Comparison of ENCODE assay signal across 8 mouse cellular contexts in genomic region chr12:11456213-11456612, GRCm38 (mm10). TPM values are rescaled to one million over a fixed set of nuclear protein-coding genes. Genes with fewer than 3 reads are reported as not detected.
DNase-seq lines count a peak whose midpoint lies in the region; ATAC-seq and TF ChIP-seq lines count a peak whose summit lies in the region.

No protein-coding gene starts in this region.

- no peak overlapping the region for H3K27ac ChIP-seq in cerebellum, adult 2 months (ENCODE audit: insufficient read depth, low read length)
- no peak overlapping the region for H3K27ac ChIP-seq in neural tube, embryonic 11.5 days (ENCODE audit: low read depth, low read length)
- H3K27ac ChIP-seq in liver, embryonic 11.5 days (ENCODE audit: low read depth, low read length): no peak overlapping the region

- no peak for TF ChIP-seq POLR2A in cerebellum, adult 2 months (IDR thresholded peaks at IDR 0.05; ENCODE audit: borderline replicate concordance, insufficient read depth, low read length)

- no peaks in the 10 kb centered on the region for H3K36me3 ChIP-seq in neural tube, embryonic 11.5 days (ENCODE audit: control insufficient read depth, insufficient read depth, low read length)
- H3K36me3 ChIP-seq in liver, embryonic 11.5 days (ENCODE audit: control insufficient read depth, insufficient read depth, low read length): no peaks in the 10 kb centered on the region

- DNase-seq in cerebellum, adult 2 months: no peak
- DNase-seq in cerebellum, adult 18-20 months: no peak
- DNase-seq in neural tube, embryonic 11.5 days (ENCODE audit: low spot score): no peak
- no peak for DNase-seq in neural tube, embryonic 10.5 days (ENCODE audit: extremely low spot score, low spot score)
- DNase-seq in liver, embryonic 11.5 days (ENCODE audit: low spot score): no peak
- DNase-seq in urinary bladder, postnatal 25 days (ENCODE audit: low spot score): no peak
- DNase-seq in cerebellum, adult 9-10 months: no peak
- no peak for DNase-seq in layer of hippocampus, adult 8-10 months (ENCODE audit: low spot score in 2 of 2)

- no peaks in the 10 kb centered on the region for H3K9me3 ChIP-seq in neural tube, embryonic 11.5 days (ENCODE audit: control insufficient read depth, low read length)
- no peaks in the 10 kb centered on the region for H3K9me3 ChIP-seq in liver, embryonic 11.5 days (ENCODE audit: control insufficient read depth, low read length)

- H3K4me2 ChIP-seq in neural tube, embryonic 11.5 days (ENCODE audit: low read depth): peak overlapping the region; percentile 84
- H3K4me2 ChIP-seq in liver, embryonic 11.5 days: peak overlapping the region; percentile 82

- no peaks in the 10 kb centered on the region for H3K4me1 ChIP-seq in cerebellum, adult 2 months (ENCODE audit: control insufficient read depth, insufficient read depth, low read length)
- H3K4me1 ChIP-seq in neural tube, embryonic 11.5 days (ENCODE audit: control insufficient read depth, insufficient read depth, low read length): no peaks in the 10 kb centered on the region
- H3K4me1 ChIP-seq in liver, embryonic 11.5 days (replicated peaks; ENCODE audit: control insufficient read depth, insufficient read depth, low read length): peaks cover 4% of the 10 kb centered on the region; the same call in 1 of the 2 replicates

- H3K27me3 ChIP-seq in cerebellum, adult 2 months (ENCODE audit: control insufficient read depth, insufficient read depth, low read length): no peaks in the 10 kb centered on the region
- H3K27me3 ChIP-seq in neural tube, embryonic 11.5 days (ENCODE audit: control insufficient read depth, insufficient read depth, low read length): no peaks in the 10 kb centered on the region
- no peaks in the 10 kb centered on the region; the same call in 1 of the 2 replicates for H3K27me3 ChIP-seq in liver, embryonic 11.5 days (replicated peaks; ENCODE audit: control insufficient read depth, insufficient read depth, low read length)

- TF ChIP-seq CTCF in cerebellum, adult 2 months (IDR thresholded peaks at IDR 0.05; ENCODE audit: borderline replicate concordance, insufficient read depth, low read depth, low read length): no peak

- no peak; the same call in 1 of the 2 replicates for ATAC-seq in neural tube, embryonic 11.5 days (ENCODE audit: insufficient read depth, low FRiP score, low TSS enrichment)
- ATAC-seq in liver, embryonic 11.5 days (replicated peaks; ENCODE audit: low FRiP score): peak; percentile 37

- H3K9ac ChIP-seq in neural tube, embryonic 11.5 days (ENCODE audit: low read length): peak overlapping the region; percentile 69
- H3K9ac ChIP-seq in liver, embryonic 11.5 days (ENCODE audit: low read depth, low read length): no peak overlapping the region

- peak overlapping the region; percentile 84 for H3K4me3 ChIP-seq in cerebellum, adult 2 months (replicated peaks; ENCODE audit: insufficient read depth, low read depth, low read length)
- peak overlapping the region; percentile 48 for H3K4me3 ChIP-seq in neural tube, embryonic 11.5 days (ENCODE audit: low read depth, low read length)
- peak overlapping the region; percentile 51 for H3K4me3 ChIP-seq in liver, embryonic 11.5 days (ENCODE audit: low read depth, low read length)

- 6% methylated on average over 11 of the region's 11 CpGs for WGBS in cerebellum, adult 2 months
- 5% methylated on average over 11 of the region's 11 CpGs for WGBS in neural tube, embryonic 11.5 days
- 3% methylated on average over 11 of the region's 11 CpGs for WGBS in liver, embryonic 11.5 days

RNA-seq across cellular contexts. Expression of gene Rad51ap2, which starts 0.3 kb away (rescaled TPM):
- polyA plus RNA-seq in cerebellum, adult 2 months (2012; rRNA removed): 0.11 and 0.13 TPM in 2 replicates
- polyA plus RNA-seq in neural tube, embryonic 11.5 days (2014; fragmentation: Nextera tagmentation; extraction: Ambion mirVana): 0.37 and 0.59 TPM in 2 replicates
- 0.16 and 0.23 TPM in 2 replicates for polyA plus RNA-seq in liver, embryonic 11.5 days (2014; fragmentation: Nextera tagmentation; extraction: Ambion mirVana)
- 1 to 10 TPM in 2 of 4 experiments, under 1 TPM in 2; 0.35 to 1.6 (median 1.2) TPM for total RNA-seq in layer of hippocampus, adult 8-10 months (2022)

RNA-seq across cellular contexts. Expression of gene Vsnl1, which starts 19.8 kb away (rescaled TPM):
- 510 and 543 TPM in 2 replicates for polyA plus RNA-seq in cerebellum, adult 2 months (2012; rRNA removed)
- polyA plus RNA-seq in neural tube, embryonic 11.5 days (2014; fragmentation: Nextera tagmentation; extraction: Ambion mirVana): 4.5 and 5.0 TPM in 2 replicates
- 4.4 and 5.9 TPM in 2 replicates for polyA plus RNA-seq in liver, embryonic 11.5 days (2014; fragmentation: Nextera tagmentation; extraction: Ambion mirVana)
- total RNA-seq in layer of hippocampus, adult 8-10 months (2022): 100 to 1,000 TPM; 407 to 453 (median 425) TPM

Comparison
In these comparisons a context has a peak if more than half of its experiments do, and no peak if none do; other contexts are left out.
1. RNA of gene Vsnl1, which starts 19.8 kb away (polyA plus RNA-seq): 510 to 543 TPM in cerebellum, adult 2 months; 4.4 to 5.9 TPM in liver, embryonic 11.5 days and 4.5 to 5.0 TPM in neural tube, embryonic 11.5 days; every median in the first group is over 10 times any median in the second.
2. Peak in every context shown above with its lines, with median percentiles within 50 percentile points of each other: H3K4me3 ChIP-seq.